Mouse (Mus musculus) intestine, postnatal 0 days (tissue): ENCODE data around the gene Chmp1a. TPM values are rescaled to one million over a fixed set of nuclear protein-coding genes. Genes with fewer than 3 reads are reported as not detected.

Source experiments
- ATAC-seq: fragments of 200-750 bp; cut with Nextera tagmentation; 2 replicates; pipeline ENCODE4 v1.8.0; 2017; ENCODE audit warnings: mild to moderate bottlenecking, moderate TSS enrichment, moderate library complexity
- H3K27ac ChIP-seq: fragments of 300-500 bp; sonication (generic); 2 replicates; pipeline ENCODE4 v1.5.1; 2014; ENCODE audit warnings: mild to moderate bottlenecking, low read depth, low read length, moderate library complexity
- H3K27me3 ChIP-seq: fragments of 300-500 bp; sonication (generic); replicated peaks from 2 replicates; pipeline ENCODE4 v1.6.1; 2014; ENCODE audit warnings: low read length, mixed read lengths; ENCODE audit not compliant: control insufficient read depth, insufficient read depth
- H3K36me3 ChIP-seq: fragments of 300-500 bp; sonication (generic); 2 replicates; pipeline ENCODE4 v1.6.1; 2014; ENCODE audit warnings: mild to moderate bottlenecking, moderate library complexity; ENCODE audit not compliant: control insufficient read depth, insufficient read depth
- H3K4me1 ChIP-seq: fragments of 300-500 bp; sonication (generic); replicated peaks from 2 replicates; pipeline ENCODE4 v1.6.1; 2014; ENCODE audit warnings: antibody characterized with exemption, low read length, mixed read lengths; ENCODE audit not compliant: control insufficient read depth, insufficient read depth
- H3K4me2 ChIP-seq: fragments of 300-500 bp; sonication (generic); replicated peaks from 2 replicates; pipeline ENCODE4 v1.6.1; 2014; ENCODE audit warnings: low read depth, mild to moderate bottlenecking, moderate library complexity
- H3K4me3 ChIP-seq: fragments of 300-500 bp; sonication (generic); 2 replicates; pipeline ENCODE4 v1.5.1; 2014; ENCODE audit warnings: low read depth, low read length
- H3K9ac ChIP-seq: fragments of 300-500 bp; sonication (generic); 2 replicates; pipeline ENCODE4 v1.6.1; 2014; ENCODE audit warnings: mild to moderate bottlenecking, low read depth, low read length
- H3K9me3 ChIP-seq: fragments of 300-500 bp; sonication (generic); 2 replicates; pipeline ENCODE4 v1.6.1; 2016; ENCODE audit warnings: mixed run types; ENCODE audit not compliant: control insufficient read depth
- CTCF ChIP-seq: sonication (generic); IDR thresholded peaks from 2 replicates; pipeline ENCODE4 v1.5.1; 2016; ENCODE audit warnings: low read depth, mild to moderate bottlenecking, control low read depth, antibody characterized with exemption, moderate library complexity
- WGBS: fragments of 180-500 bp; shearing (Covaris S2); extraction: QIAGEN DNeasy Blood & Tissue Kit; methylation state at CpG from one replicate; pipeline ENCODE4 v1.1.7; 2014; 5-methylcytosine and 5-hydroxymethylcytosine counted together
- polyA plus RNA-seq: library from polyadenylated mRNA; unstranded; fragments of >200 nt; fragmentation: Nextera tagmentation; extraction: Ambion mirVana; gene quantifications from 2 replicates; pipeline ENCODE4 v1.2.1, GENCODE M21; 2015

Gene Chmp1a
- polyA plus RNA-seq, 1 experiment from 2014 or later = 203 TPM

- TF ChIP-seq CTCF = no peak
- Histone ChIP-seq H3K9me3 (no peaks in the 10 kb centered on the region), H3K27me3 (no peaks in the 10 kb centered on the region), H3K9ac (no peak overlapping the region), H3K4me1 (no peaks in the 10 kb centered on the region), H3K36me3 (no peaks in the 10 kb centered on the region), H3K4me3 (no peak overlapping the region), H3K27ac (no peak overlapping the region), H3K4me2 (no peak overlapping the region)
- ATAC-seq = no peak
- WGBS = 40% methylated on average over 7 of the region's 7 CpGs
Measured at GRCm38 (mm10) chr8:123188841-123189240, 23.7 kb downstream of the Chmp1a start.

- Histone ChIP-seq H3K27ac (no peak overlapping the region), H3K4me3 (no peak overlapping the region), H3K36me3 (no peaks in the 10 kb centered on the region), H3K9ac (no peak overlapping the region), H3K4me2 (no peak overlapping the region), H3K9me3 (no peaks in the 10 kb centered on the region), H3K4me1 (no peaks in the 10 kb centered on the region), H3K27me3 (no peaks in the 10 kb centered on the region)
- WGBS = 75% methylated on average over 2 of the region's 2 CpGs
- no peak for ATAC-seq
- TF ChIP-seq CTCF = no peak
Measured at GRCm38 (mm10) chr8:123188006-123188405, 24.6 kb downstream of the Chmp1a start.

- Histone ChIP-seq H3K4me1 (no peaks in the 10 kb centered on the region), H3K4me2 (no peak within 1 kb of the TSS), H3K27me3 (no peaks in the 10 kb centered on the region), H3K27ac (peak within 1 kb of the TSS; percentile 54), H3K9me3 (no peaks in the 10 kb centered on the region), H3K36me3 (no peaks in the 10 kb centered on the region), H3K9ac (peak within 1 kb of the TSS; percentile 22; the same call in 1 of the 2 replicates), H3K4me3 (no peak within 1 kb of the TSS)
- WGBS = 32% methylated on average over 19 of the region's 19 CpGs
- ATAC-seq = no peak
- TF ChIP-seq CTCF = no peak
Measured at GRCm38 (mm10) chr8:123185566-123186409, 26.8 kb downstream of the Chmp1a start, which contains the start of gene Dpep1. Gene Dpep1, plus strand, starts transcription at chr8:123186242.

GRCm38 (mm10) chr8:123181391-123181790 is 31.2 kb downstream of the Chmp1a start:
- Histone ChIP-seq H3K9ac (no peak overlapping the region), H3K4me3 (no peak overlapping the region), H3K4me1 (no peaks in the 10 kb centered on the region), H3K27ac (no peak overlapping the region), H3K9me3 (no peaks in the 10 kb centered on the region), H3K36me3 (no peaks in the 10 kb centered on the region), H3K4me2 (no peak overlapping the region), H3K27me3 (no peaks in the 10 kb centered on the region)
- 65% methylated on average over 3 of the region's 3 CpGs for WGBS
- ATAC-seq = no peak
- TF ChIP-seq CTCF = no peak

- Histone ChIP-seq H3K9me3 (no peaks in the 10 kb centered on the region), H3K27me3 (no peaks in the 10 kb centered on the region), H3K36me3 (no peaks in the 10 kb centered on the region), H3K4me2 (peak within 1 kb of the TSS; percentile 27), H3K27ac (no peak within 1 kb of the TSS), H3K4me1 (no peaks in the 10 kb centered on the region), H3K9ac (no peak within 1 kb of the TSS), H3K4me3 (no peak within 1 kb of the TSS)
- TF ChIP-seq CTCF = peak; percentile 46
- no peak for ATAC-seq
- 27% methylated on average over 13 of the region's 13 CpGs for WGBS
Measured at GRCm38 (mm10) chr8:123157888-123158465, 54.6 kb downstream of the Chmp1a start, which contains the start of gene Sult5a1. Gene Sult5a1, minus strand, starts transcription at chr8:123158315.

- Histone ChIP-seq H3K4me1 (no peaks in the 10 kb centered on the region), H3K36me3 (no peaks in the 10 kb centered on the region), H3K9me3 (no peaks in the 10 kb centered on the region), H3K4me3 (no peak overlapping the region), H3K4me2 (no peak overlapping the region), H3K27me3 (no peaks in the 10 kb centered on the region), H3K27ac (no peak overlapping the region), H3K9ac (no peak overlapping the region)
- no peak for ATAC-seq
- no peak for TF ChIP-seq CTCF
- 59% methylated on average over 9 of the region's 9 CpGs for WGBS
Measured at GRCm38 (mm10) chr8:123156070-123156773, 56.3 kb downstream of the Chmp1a start.
